Mouse (Mus musculus): ENCODE data around the gene Cisd2.

Gene Cisd2

DNA sequence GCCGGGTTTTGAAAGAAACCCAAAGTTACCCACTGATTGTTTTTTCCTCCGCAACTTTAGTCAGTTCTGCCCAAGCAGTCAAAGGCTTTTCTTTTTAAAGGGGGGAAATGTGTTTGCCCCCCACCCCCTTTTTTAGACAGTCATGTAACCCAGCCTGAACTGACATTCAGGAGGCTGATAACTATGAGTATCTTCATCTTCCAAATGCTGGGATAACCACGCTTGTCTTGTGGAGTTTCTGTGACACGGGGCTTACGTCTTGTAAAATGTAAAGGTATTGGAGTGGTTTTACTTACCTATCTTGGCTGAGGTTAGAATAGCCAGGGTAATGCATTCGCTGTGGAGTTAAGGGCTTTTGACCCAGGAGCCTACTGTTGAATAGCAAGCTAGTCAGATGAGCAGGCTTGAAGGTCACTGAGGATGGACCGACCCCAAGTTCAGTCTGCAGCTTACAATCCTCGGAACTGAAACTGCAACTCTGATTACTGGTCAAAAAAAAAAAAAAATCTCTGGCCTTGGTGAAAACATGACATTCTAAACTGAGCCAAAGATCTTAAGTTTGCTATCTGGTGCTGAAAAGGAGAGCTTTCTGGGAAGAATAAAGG is at the start of gene Cisd2:
Gene Cisd2 (minus strand): TSS at position 318 of the 605 bp plus-strand sequence.
- no peak for DNase-seq

- no peak for DNase-seq
These were observed 47.1 kb upstream of the Cisd2 start for GRCm38 (mm10) chr3:135470823-135471222.

- DNase-seq: no peak
These were observed 46.2 kb upstream of the Cisd2 start for GRCm38 (mm10) chr3:135469974-135470373.

DNA sequence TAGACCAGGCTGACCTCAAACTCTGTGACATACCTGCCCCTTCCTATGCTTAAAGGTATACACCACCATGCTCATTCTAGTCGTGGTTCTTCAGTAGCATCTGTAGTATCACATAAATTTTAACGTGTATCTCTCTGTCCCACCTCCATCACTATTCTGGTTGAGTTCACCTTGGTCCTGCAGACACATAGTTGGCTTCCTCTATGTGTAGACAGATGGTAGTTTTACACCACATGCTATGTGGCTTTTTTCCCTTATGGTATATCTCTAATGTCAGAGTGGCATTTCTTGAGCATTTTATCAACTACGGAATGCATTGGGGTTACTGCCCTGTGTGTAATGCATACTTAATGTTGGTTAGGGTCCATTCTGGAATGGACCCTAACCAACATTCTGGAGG is 45.4 kb upstream of the Cisd2 start:
- DNase-seq: no peak

DNA sequence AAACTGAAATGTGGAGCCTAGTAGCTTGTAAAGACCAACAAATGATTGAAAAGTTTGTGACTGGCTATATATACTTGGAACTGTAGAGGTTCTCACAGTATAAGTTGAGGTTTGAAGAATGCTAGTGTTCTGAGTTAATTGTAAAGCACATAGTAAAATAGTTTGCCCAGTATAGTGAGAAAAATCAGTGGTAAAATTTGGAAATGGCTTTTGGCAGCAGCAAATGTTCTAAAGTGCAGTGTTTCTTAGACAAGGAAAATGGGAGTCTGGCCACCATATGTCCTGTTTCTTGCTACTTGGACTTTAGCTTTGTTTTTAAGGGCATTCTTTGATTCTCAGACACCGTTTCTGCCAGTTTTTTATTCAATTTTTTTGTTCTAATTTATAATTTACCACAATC is 44.7 kb upstream of the Cisd2 start:
- DNase-seq: no peak

- no peak for DNase-seq
These were observed 35.3 kb upstream of the Cisd2 start for GRCm38 (mm10) chr3:135458981-135459380.

DNA sequence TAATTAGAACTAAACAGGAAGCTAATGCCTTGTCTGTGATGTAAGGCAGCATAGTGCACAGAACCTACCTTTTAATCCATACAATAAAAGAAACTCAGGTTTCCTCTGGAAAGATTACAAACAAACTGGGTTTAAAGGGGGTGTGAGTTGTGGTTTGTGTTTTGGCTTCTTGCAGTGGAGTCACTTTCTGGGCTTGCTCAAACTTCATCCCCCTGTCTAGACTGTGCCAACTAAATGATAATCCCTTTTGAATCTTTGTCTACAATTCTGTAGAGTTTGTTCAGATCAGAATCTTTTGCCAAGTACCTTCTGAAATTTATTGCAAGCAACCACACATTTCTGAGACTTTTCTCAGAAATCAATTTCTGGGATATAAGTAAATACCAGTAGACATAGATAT is 21.2 kb upstream of the Cisd2 start:
- no peak for DNase-seq

GRCm38 (mm10) chr3:135440621-135441020 is 16.9 kb upstream of the Cisd2 start:
- no peak for DNase-seq

DNA sequence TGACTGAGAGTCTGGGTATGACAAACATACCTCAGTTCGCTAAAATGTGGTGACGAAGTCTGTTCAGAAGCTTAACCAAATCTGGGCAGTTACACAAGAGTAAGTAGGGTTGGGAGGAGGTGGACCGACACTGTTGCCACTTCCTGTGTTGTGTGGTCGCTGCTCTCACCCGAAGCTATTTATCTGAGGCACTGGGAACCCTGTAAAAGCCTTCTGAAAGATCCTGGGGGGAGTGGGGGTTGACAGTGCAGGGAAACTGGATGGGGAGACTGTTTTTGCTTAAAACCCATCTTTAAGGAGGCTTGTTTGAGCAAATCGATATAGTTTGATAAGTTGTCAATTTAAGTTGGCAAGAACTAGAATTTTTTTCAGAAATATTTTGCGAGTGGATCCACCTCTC is 16.5 kb upstream of the Cisd2 start:
- DNase-seq: peak; percentile 20 to 57

- DNase-seq: no peak
These were observed 15.9 kb upstream of the Cisd2 start for GRCm38 (mm10) chr3:135439651-135440050.

- peak; percentile 84 to 89 for DNase-seq
These were observed 15.3 kb upstream of the Cisd2 start for GRCm38 (mm10) chr3:135438913-135439531.

GRCm38 (mm10) chr3:135438531-135438912 is 14.8 kb upstream of the Cisd2 start:
- peak; percentile 87 to 91 for DNase-seq

DNA sequence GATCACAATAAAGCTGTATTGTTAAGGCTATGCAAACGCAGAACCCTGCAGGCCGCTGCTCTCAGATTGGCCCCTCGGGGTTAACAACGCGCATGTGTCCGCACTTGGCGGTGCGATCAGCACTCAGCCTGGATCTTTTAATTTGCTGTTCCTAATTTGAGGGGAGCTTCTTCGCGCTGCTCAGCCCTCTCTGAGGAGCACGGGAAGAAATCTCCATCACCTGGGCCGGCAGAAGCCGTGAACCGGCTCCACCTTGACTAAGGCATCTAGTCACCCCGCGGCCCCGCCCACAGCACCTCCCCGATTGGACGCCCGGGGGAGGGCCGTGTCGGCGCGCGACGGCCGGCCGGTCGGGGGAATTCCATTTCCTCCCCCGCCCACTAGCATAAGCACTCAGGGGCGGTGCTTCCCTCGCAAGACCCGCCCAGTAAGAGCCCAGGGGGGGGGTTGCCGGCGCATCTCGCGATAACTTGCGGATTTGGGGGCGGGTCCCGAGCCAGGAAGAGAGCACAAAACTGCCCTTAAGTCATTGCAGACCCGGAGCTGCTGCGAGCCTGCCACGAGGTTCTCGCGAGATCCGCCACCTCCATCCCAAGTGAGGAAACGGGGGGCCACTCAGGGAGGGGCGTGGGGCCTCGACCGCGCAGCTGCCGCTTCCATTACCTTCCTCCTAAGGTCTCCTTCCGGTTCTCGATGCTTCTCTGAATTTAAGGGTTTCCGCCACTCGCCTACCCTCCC is 14.2 kb upstream of the Cisd2 start, which contains the start of gene Ube2d3:
Gene Ube2d3 (plus strand): TSS at position 392 of the 738 bp plus-strand sequence.
- DNase-seq: peak; percentile 99

GRCm38 (mm10) chr3:135436901-135437616 is 13.3 kb upstream of the Cisd2 start:
- DNase-seq: no peak

DNA sequence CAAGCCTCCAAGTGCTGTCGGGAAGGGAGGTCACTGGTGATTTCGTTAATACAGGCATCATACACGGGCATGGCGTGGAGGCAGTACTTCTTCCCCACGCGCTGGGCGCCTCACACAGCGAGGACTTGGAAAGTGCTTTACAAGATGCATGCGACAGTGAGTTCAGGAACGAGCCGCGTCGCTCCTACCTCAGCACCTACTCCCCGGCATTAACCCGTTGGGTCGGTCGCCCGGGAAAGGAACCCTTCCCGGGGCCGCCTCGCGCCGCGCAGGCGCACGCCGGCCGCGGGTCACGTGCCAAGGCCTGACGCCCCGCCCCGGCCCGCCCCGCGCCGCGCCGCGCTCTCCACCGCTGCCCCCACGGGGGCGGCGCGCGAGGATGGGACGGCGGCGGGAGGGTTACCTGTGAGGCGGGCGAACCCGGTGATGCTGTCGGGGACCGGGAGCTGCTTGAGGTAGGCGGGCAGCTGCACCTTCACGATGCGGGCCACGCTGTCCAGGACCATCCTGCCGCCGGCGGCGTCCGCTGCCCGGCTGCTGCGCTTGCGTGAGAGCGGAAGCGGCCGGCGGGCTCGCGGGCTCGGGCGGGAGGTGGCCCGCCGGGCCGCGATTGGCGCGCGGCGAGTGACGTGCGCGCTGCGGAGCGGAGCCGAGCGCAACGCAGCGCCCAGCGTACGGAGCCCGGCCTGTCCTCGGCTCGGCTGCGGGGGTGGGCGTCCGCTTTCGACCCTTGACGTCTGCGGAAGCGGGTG is 693 bp downstream of the Cisd2 start:
- DNase-seq: peak; percentile 74 to 77

DNA sequence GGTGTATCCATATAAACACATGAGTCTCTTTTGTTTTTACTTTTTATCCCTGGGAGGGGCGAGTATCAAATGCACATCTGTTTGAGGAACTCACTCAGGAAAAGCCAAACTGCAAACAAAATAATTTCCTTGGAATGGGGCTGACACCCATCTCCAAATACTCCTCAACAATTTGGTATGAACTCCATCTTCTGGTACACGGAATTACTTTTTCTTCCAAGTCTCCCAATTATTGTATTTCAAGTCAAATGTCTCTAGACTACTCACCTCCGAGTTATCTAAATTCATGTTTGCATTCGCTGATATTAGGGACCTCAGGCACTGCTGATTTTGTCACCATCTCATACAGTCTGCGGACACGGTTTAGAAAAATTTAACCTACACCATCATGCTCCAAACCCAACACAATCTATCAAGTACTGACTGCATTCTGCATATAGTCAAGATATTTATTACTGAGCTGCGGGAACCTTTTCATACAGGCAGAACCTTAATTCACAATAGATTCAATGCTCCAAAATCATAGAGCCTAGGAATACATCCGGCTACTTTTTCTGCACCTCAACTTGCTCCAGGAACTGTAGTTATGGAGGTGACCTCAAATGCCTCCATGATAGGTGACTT is 1.4 kb downstream of the Cisd2 start:
- no peak for DNase-seq

GRCm38 (mm10) chr3:135421310-135421594 is 2.5 kb downstream of the Cisd2 start:
- DNase-seq: no peak

GRCm38 (mm10) chr3:135420542-135421309 is 3.0 kb downstream of the Cisd2 start:
- DNase-seq: no peak

DNA sequence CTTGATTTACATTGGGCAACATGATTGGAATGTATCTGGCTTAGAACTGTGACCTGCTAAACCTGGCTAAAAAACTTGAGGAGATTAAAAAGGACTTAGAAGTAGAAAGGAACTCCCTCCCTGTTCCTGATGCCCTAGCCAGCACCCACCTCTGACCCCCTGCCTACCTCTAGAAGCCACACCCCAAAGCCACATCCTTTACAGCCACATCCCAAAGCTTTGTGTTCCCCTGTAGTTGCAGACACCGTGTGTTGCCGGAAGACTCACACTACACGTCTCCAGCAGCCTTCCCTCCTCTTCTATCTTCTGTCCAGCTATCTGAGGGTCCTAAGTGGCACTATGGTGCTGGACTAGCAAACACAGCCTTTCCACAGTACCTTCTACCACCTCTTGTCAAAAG is 5.9 kb downstream of the Cisd2 start:
- DNase-seq: peak; percentile 30 to 62

DNA sequence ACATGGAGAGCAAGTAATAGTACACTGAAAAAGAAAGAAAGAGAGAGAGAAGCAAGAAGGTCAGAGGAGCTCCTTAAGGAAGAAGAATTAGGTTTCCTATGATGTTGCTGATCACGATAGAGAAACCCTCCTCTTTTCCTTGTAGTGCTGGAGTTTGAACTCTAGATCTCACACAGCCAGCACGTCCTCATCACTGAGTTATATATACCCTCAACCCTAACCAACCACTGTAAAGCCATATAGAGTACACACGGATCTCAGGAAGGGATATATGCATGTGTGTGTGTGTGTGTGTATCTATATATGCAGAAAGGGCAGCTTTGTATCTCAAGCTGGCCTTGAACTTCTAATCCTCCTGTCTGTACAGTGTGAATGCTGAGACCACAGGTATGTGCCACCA is 6.5 kb downstream of the Cisd2 start:
- DNase-seq: no peak

- DNase-seq: no peak
These were observed 11.9 kb downstream of the Cisd2 start for GRCm38 (mm10) chr3:135411824-135412223.

GRCm38 (mm10) chr3:135411056-135411455 is 12.7 kb downstream of the Cisd2 start:
- DNase-seq: no peak

Measured in thymus, adult 18-20 months (tissue).